Mouse (Mus musculus) hindbrain, embryonic 10.5 days (tissue): ENCODE data around the gene Git1. TPM values are rescaled to one million over a fixed set of nuclear protein-coding genes. Genes with fewer than 3 reads are reported as not detected.

Experiments
- DNase-seq: peaks from one replicate; pipeline ENCODE4 v3.0.0-alpha.2; 2017; ENCODE audit warnings: low spot score
- H3K27ac ChIP-seq: fragments of 300-500 bp; sonication (generic); 2 replicates; pipeline ENCODE4 v1.5.1; 2016; ENCODE audit warnings: mild to moderate bottlenecking, moderate library complexity
- H3K27me3 ChIP-seq: fragments of 300-500 bp; sonication (generic); 2 replicates; pipeline ENCODE4 v1.6.1; 2016; ENCODE audit warnings: mild to moderate bottlenecking; ENCODE audit not compliant: poor library complexity, insufficient read depth, severe bottlenecking
- H3K36me3 ChIP-seq: fragments of 300-500 bp; sonication (generic); 2 replicates; pipeline ENCODE4 v1.6.1; 2016; ENCODE audit warnings: mild to moderate bottlenecking, moderate library complexity
- H3K4me1 ChIP-seq: fragments of 300-500 bp; sonication (generic); replicated peaks from 2 replicates; pipeline ENCODE4 v1.6.1; 2016; ENCODE audit warnings: mild to moderate bottlenecking
- H3K4me3 ChIP-seq: fragments of 300-500 bp; sonication (generic); 2 replicates; pipeline ENCODE4 v1.5.1; 2016; ENCODE audit warnings: mild to moderate bottlenecking, moderate library complexity
- H3K9me3 ChIP-seq: fragments of 300-500 bp; sonication (generic); 2 replicates; pipeline ENCODE4 v1.6.1; 2016; ENCODE audit warnings: mild to moderate bottlenecking, moderate library complexity
- WGBS: fragments of 180-500 bp; shearing (Covaris S2); methylation state at CpG from one replicate; pipeline ENCODE4 v1.1.7; 2016; 5-methylcytosine and 5-hydroxymethylcytosine counted together
- polyA plus RNA-seq: library from polyadenylated mRNA; unstranded; fragments of >200 nt; fragmentation: Nextera tagmentation; extraction: Ambion mirVana; gene quantifications from 2 replicates; pipeline ENCODE4 v1.2.1, GENCODE M21; 2016

Git1 gene
- polyA plus RNA-seq, 1 experiment from 2014 or later, result 14.8 TPM

DNA sequence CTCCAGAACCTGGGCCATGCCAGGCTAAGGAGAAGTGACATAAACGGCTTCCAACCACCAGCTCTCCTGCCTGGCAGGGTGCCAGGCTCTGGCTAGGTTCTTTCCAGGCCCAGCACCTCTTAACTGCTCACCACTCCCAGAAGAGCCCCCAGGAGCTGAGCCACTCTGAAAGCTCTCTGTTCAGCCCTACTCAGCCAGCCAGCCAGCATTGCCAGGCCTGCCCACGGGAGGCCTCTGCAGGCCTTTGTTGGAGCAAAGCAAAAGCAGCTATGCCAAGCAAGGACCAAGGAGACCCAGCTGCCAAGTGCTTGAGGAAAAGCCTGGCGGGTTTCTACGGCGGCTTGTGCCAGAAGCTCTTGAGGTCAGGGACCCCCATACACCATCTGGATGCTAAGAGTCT is 6.6 kb upstream of the Git1 start:
- WGBS, result 70% methylated on average over 5 of the region's 5 CpGs
- Histone ChIP-seq H3K9me3 (no peaks in the 10 kb centered on the region), H3K27me3 (no peaks in the 10 kb centered on the region), H3K4me3 (peak overlapping the region; percentile 20; the same call in 1 of the 2 replicates), H3K4me1 (peaks cover 79% of the 10 kb centered on the region), H3K36me3 (no peaks in the 10 kb centered on the region), H3K27ac (peak overlapping the region; percentile 62; the same call in 1 of the 2 replicates)
- no peak for DNase-seq

DNA sequence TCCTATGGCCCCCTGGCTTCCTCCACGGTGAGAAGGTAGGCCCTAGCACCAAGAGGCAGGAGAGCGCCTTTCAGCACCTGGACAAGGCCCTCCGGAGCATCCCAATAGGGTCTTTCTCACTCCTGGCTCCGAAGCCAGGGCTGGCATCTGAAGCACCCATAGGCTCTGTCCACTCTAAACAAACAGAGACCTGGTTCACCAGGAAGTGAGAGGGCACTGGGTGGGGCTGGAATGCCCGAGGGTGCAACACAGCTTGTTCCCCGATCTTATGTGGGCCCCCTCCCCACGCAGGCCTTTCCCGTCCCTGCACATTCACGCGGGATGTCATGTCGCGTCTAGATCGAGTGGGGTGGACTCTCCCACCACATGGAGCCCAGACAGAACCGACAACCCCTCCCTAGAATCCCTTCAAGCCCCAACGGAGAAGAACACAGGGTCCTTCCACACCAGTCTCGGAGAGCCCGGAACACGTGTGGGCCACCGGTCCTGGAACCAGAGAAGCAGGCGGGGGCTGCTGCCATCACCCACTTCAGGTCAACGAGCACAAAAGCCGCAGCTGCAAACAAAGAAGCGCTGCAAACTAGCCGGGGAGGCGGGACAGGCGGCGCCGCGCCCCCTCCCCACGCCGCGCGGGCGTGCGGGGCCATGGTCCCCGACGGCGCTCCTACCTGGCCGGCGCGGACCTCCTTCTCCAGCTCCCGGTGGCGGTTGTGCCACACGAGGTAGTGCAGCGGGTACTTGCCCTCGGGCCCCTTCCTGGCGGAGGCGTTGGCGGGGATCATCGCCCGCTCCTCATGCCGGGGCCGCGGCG is 4.4 kb upstream of the Git1 start:
- peak overlapping the region; percentile 95 for H3K27ac ChIP-seq
- DNase-seq, result peak; percentile 44
- peak overlapping the region; percentile 91 for H3K4me3 ChIP-seq
- 3% methylated on average over 55 of the region's 55 CpGs for WGBS
- H3K4me1 ChIP-seq, result peaks cover 84% of the 10 kb centered on the region
- no peaks in the 10 kb centered on the region for H3K9me3 ChIP-seq
- H3K27me3 ChIP-seq, result no peaks in the 10 kb centered on the region
- H3K36me3 ChIP-seq, result no peaks in the 10 kb centered on the region

DNA sequence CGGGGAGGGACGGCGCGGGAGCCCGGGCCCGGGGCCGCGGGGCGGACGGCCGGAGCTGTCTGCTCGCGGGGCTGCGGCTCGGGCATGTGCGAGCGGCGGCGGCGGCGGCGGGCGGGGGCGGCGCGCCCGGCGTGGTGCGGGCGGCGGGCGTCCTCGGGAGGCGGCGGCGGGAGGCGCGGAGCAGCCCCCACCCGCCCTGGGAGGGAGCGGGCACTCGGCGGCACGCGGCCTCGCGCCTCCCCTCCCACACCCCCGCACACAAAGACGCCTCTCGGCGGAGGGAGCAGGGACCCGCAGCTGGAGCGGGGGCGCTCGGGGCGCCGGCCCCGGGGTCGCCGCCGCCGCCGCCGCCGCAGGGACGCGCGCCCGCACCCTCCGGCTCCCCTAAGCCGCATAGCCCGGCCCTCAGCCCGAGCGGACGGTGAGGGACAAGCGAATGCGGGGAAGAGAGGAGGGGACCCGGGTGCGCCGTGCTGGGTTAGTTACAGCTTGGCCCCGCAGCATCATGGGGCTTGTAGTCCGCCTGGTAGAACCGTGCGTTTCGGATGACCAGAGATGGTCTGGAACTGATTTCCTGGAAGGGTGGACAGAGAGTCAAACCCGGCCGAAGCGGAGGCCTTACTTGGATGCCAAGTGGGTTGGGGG is 3.6 kb upstream of the Git1 start, which contains the start of gene Ankrd13b:
Gene Ankrd13b (minus strand): TSS at position 88 of the 645 bp plus-strand sequence.
- Histone ChIP-seq H3K36me3 (no peaks in the 10 kb centered on the region), H3K27ac (peak within 1 kb of the TSS; percentile 97), H3K4me1 (peaks cover 91% of the 10 kb centered on the region), H3K9me3 (no peaks in the 10 kb centered on the region), H3K27me3 (no peaks in the 10 kb centered on the region), H3K4me3 (peak within 1 kb of the TSS; percentile 91)
- WGBS, result 4% methylated on average over 86 of the region's 87 CpGs
- peak; percentile 84 for DNase-seq

DNA sequence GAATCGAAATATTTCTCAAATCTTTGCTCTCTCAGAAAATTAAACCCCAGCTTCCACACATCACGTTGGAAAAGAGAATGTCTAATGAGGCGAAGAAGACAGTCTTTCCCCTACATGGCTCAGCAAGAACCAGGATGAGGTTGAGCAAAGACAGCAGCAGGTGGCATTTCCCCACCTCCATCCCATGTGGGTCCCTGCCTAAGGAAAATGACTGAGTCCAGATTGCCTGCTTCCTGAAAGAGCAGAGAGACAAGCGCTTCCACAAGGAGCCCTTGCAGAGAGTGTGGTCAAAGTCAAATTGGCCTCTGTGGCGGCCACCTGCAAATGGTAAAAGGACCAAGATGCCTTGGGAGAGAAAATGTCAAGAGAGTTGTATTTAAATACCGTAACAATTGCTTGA is 2.9 kb upstream of the Git1 start:
- Histone ChIP-seq H3K4me3 (peak overlapping the region; percentile 91), H3K27ac (peak overlapping the region; percentile 97; the same call in 1 of the 2 replicates)
- no peak for DNase-seq

DNA sequence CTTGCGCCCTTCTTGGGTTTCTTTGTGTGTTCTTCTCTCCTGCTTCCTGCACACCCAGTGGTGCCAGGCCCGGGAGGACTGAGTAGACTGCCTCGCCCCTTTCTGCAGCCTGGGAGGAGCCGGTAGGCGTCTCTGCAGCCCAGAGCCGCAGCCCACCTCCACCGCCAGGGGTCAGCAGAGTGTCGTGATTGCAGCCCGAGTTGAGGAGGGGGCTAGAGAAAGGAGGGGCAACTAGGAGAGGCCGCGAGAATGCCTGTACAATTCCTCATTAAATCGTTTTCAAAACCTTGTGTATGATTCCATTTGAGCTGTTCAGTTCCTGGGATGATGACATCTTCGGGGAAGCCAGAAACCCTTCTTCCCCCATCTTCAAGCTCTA is 2.2 kb upstream of the Git1 start:
- H3K27ac ChIP-seq, result peak overlapping the region; percentile 97
- H3K36me3 ChIP-seq, result 0 out of 2 replicates have a peak, but pooled peaks cover 3% of the 10 kb centered on the region
- peak; percentile 98 for DNase-seq
- peak overlapping the region; percentile 96 for H3K4me3 ChIP-seq
- no peaks in the 10 kb centered on the region for H3K9me3 ChIP-seq
- H3K27me3 ChIP-seq, result no peaks in the 10 kb centered on the region
- WGBS, result under 1% methylated on average over 13 of the region's 13 CpGs
- peaks cover 93% of the 10 kb centered on the region for H3K4me1 ChIP-seq

More for the DNA sequence above, 2.9 kb upstream of the Git1 start:
- Histone ChIP-seq H3K27me3 (no peaks in the 10 kb centered on the region), H3K36me3 (0 out of 2 replicates have a peak, but pooled peaks cover under 1% of the 10 kb centered on the region), H3K4me1 (peaks cover 93% of the 10 kb centered on the region), H3K9me3 (no peaks in the 10 kb centered on the region)
- WGBS, result 65% methylated on average over 6 of the region's 6 CpGs

DNA sequence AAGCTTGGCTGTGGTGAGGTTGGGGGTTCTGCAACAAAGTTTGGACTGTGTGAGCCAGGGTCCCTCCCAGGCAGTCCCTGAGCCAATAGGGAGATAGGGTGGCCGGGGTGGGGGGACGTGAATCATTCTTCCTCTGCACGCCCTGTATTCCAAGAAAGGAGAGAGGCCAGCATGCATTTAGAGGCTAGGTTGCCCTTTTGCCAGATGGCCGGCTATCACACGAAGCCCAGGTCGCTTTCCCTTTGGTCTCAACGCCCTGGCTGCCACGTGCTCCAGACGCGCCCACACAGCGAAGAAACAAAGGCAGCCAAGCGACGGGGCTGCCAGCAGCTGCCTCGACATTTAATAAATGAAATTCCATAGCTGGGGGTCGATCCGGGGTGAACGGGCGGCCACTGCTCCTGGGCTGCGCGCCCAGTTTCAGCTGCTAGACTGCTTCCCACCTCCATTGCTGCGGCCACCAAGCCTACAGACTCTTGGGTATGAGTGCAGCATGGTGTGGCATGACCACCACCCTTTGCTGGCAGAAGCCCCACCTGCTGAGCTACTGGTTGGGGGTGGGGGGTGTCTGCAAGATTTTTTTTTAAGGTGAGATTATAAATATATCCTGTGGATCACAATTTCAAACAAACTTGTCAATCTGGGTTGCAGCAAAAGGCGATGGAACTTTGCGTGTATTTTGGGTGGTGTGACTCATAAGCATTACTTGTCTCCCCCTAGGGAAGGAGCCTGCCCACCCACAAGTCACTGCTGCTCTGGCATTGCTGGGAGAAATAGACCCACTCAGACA is 1.7 kb upstream of the Git1 start:
- Histone ChIP-seq H3K4me3 (peak overlapping the region; percentile 96), H3K27ac (peak overlapping the region; percentile 97), H3K36me3 (0 out of 2 replicates have a peak, but pooled peaks cover 3% of the 10 kb centered on the region), H3K9me3 (no peaks in the 10 kb centered on the region), H3K4me1 (peaks cover 91% of the 10 kb centered on the region), H3K27me3 (no peaks in the 10 kb centered on the region)
- WGBS, result under 1% methylated on average over 23 of the region's 23 CpGs
- DNase-seq, result peak; percentile 86

DNA sequence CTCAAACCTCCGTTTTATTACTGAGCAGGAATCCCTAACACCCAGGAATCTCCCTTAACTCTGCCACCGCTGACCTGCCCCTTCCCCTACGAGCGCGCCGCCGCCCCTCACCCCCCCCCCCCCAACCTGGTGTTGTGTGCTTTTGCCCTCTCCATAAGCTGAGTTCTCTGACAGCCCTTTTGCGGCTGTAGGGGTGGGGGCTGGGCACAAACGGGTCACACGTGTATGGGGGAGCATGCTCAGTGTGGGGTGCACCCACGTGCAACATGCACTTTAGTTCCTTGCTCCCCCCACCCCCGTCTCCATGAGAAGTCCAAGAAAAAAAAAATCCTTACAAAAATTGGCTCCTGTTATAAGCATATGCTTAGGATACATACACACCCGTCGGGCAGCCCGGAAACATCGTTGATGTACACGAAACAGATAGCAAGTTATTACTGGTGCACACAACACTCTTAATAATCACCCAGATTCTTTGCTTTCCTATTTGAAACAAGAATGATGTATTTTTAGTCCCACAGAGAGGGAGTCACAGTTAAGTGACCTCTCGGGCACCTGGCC is 971 bp upstream of the Git1 start:
- H3K27me3 ChIP-seq, result no peaks in the 10 kb centered on the region
- under 1% methylated on average over 18 of the region's 18 CpGs for WGBS
- peak overlapping the region; percentile 96 for H3K4me3 ChIP-seq
- no peaks in the 10 kb centered on the region for H3K9me3 ChIP-seq
- H3K4me1 ChIP-seq, result peaks cover 91% of the 10 kb centered on the region
- H3K36me3 ChIP-seq, result 0 out of 2 replicates have a peak, but pooled peaks cover 3% of the 10 kb centered on the region
- peak overlapping the region; percentile 97 for H3K27ac ChIP-seq
- peak; percentile 30 for DNase-seq

DNA sequence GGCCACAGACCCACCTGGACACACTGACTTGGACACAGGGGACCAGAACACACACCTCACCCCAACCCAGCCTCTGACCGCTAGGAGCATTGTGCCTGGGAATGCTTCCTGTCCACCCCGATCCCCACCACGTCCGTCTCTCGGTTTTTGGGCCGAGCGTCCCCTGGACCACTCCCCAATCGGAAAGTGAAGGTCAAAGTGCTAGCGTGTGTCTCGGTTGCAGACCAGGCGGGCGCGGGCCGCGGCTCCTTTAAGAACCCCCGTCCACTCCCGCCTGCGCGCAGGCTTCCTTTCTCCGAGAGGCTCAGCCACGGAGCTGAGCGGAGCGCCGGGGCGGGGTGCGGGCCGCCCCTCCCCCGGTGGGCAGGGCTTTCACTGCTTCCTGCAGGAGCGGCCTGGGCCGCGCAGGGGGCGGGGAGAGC is 440 bp upstream of the Git1 start:
- Histone ChIP-seq H3K27ac (peak overlapping the region; percentile 97), H3K27me3 (no peaks in the 10 kb centered on the region), H3K36me3 (0 out of 2 replicates have a peak, but pooled peaks cover 3% of the 10 kb centered on the region), H3K4me3 (peak overlapping the region; percentile 96), H3K4me1 (peaks cover 91% of the 10 kb centered on the region), H3K9me3 (no peaks in the 10 kb centered on the region)
- peak; percentile 90 for DNase-seq
- under 1% methylated on average over 32 of the region's 32 CpGs for WGBS

DNA sequence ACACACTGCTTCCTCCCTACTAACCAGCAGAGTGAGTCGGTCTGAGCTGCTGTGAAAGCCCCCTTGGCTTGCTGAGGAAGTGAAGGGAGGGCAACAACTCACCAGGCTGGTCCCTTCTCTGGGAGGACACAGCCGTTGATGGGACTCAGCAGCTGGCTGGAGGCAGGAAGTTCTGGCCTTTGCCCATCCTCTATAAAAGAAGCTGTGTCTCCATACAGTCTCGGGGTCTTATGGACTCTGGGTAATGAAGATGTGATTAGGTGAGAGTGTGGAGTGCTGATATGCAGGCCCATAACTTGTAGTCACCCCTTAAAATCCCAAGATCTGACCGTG is 948 bp downstream of the Git1 start:
- H3K27ac ChIP-seq, result peak overlapping the region; percentile 97
- H3K9me3 ChIP-seq, result no peaks in the 10 kb centered on the region
- no peaks in the 10 kb centered on the region for H3K27me3 ChIP-seq
- peaks cover 91% of the 10 kb centered on the region for H3K4me1 ChIP-seq
- WGBS, result 37% methylated on average over 4 of the region's 4 CpGs
- DNase-seq, result no peak
- peaks cover 12% of the 10 kb centered on the region for H3K36me3 ChIP-seq
- peak overlapping the region; percentile 96 for H3K4me3 ChIP-seq

DNA sequence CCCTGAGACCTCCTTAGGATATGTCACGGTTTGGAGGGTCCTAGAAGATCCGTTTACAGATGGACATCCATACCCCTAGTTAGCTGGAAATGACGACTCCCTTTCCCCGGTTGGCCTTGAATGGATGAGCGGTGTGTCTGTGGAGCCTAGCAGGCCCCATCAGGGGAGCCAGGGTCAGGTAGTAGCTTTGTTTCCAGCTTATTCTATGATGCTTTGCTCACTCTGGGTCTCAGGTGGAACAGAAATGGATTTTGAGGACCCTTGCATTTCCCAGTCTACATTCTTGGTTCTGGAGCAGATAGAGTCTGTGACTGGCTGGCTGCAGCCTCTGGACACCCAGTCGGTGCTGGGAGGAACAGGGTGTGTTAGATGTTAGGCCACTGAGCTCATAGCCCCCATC is 1.4 kb downstream of the Git1 start:
- H3K9me3 ChIP-seq, result no peaks in the 10 kb centered on the region
- peaks cover 95% of the 10 kb centered on the region for H3K4me1 ChIP-seq
- DNase-seq, result no peak
- no peaks in the 10 kb centered on the region for H3K27me3 ChIP-seq
- 76% methylated on average over 6 of the region's 6 CpGs for WGBS
- H3K36me3 ChIP-seq, result peaks cover 17% of the 10 kb centered on the region
- peak overlapping the region; percentile 97 for H3K27ac ChIP-seq
- H3K4me3 ChIP-seq, result peak overlapping the region; percentile 96

DNA sequence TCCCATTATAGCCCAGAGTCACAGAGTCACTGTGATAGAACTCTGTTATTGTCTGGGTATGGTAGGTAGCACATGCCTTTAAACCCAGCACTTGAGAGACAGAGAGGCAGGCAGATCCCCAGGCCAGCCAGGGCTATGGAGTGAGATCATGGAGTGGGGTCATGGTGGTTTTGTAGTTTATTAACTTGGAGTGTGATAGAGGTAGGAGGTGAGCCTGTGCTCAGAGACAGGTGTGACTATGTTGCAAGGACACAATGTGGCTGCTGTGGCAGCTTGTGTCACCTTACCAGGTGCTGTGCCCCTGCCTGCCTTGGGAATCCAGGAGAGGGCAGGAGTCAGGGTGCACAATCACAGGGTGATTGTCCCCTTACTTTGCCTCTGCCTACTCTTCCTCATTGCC is 2.1 kb downstream of the Git1 start:
- Histone ChIP-seq H3K27ac (peak overlapping the region; percentile 3; the same call in 1 of the 2 replicates), H3K4me3 (no peak overlapping the region), H3K27me3 (no peaks in the 10 kb centered on the region), H3K9me3 (no peaks in the 10 kb centered on the region), H3K36me3 (peaks cover 24% of the 10 kb centered on the region), H3K4me1 (peaks cover 95% of the 10 kb centered on the region)
- DNase-seq, result no peak

DNA sequence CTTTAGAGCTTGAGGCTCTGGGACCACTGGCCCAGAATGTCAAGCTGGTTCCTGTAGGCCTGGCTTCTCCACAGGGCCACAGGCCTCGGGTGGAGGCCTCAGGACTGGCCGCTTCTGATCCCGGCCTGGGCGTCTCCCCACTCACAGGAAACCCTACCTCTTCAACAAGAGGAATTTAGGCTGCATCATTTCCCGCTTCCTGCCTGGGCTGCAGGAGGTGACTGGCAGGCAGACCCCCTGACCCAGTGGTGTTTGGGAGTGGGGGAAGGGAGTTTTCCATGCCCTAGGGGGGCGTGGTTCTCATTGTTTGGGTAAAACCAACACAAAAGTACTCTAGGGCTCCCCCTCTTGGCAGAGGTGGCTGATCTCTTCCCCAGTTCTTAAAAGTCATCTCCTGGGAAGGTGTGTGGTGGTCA is 4.0 kb downstream of the Git1 start:
- DNase-seq, result peak; percentile 85
- 6% methylated on average over 6 of the region's 6 CpGs for WGBS
- peaks cover 88% of the 10 kb centered on the region for H3K4me1 ChIP-seq

More for the DNA sequence above, 4.0 kb downstream of the Git1 start:
- Histone ChIP-seq H3K9me3 (no peaks in the 10 kb centered on the region), H3K27me3 (no peaks in the 10 kb centered on the region), H3K27ac (peak overlapping the region; percentile 88), H3K4me3 (peak overlapping the region; percentile 29), H3K36me3 (peaks cover 42% of the 10 kb centered on the region)
